Mouse (Mus musculus) CD4-positive, CD25-positive, alpha-beta regulatory T cell, adult 2 months (primary cell): Measurements from ENCODE around the gene Btf3.

Source experiments
- DNase-seq: peaks from one replicate; pipeline ENCODE4 v3.0.0-alpha.2; 2012; ENCODE audit warnings: low read depth, low spot score

Btf3 gene

GRCm38 (mm10) chr13:98340506-98340905, 23.7 kb upstream of the Btf3 start:
- no peak for DNase-seq

GRCm38 (mm10) chr13:98336205-98336604, 19.4 kb upstream of the Btf3 start:
- no peak for DNase-seq

GRCm38 (mm10) chr13:98332106-98332505, 15.3 kb upstream of the Btf3 start:
- peak; percentile 60 for DNase-seq

GRCm38 (mm10) chr13:98325034-98325433, 8.2 kb upstream of the Btf3 start:
- no peak for DNase-seq

GRCm38 (mm10) chr13:98317911-98318310, 1.1 kb upstream of the Btf3 start:
- no peak for DNase-seq

- no peak for DNase-seq
Observed at GRCm38 (mm10) chr13:98317246-98317677, 456 bp upstream of the Btf3 start.

- DNase-seq, result no peak
Observed at GRCm38 (mm10) chr13:98316140-98316479, 696 bp downstream of the Btf3 start.

DNA sequence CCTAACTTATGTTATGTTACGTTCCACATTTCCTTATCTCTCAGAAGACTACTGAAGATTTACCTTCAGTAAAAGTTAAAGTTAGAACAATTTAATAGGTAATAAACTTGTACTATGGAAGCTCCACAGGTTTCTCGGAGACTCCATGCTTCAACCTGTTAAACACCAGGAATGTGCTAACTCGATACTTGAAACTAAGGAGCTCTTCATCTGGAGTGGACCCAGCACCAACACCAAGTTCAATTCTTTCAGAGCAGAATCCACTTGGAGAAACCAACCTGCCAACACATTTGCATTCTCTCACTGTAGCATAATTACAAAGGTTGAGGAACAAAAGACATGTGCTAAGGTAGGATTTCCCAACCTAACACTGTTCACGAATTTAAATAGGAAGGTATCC, 1.7 kb downstream of the Btf3 start:
- DNase-seq, result no peak

DNA sequence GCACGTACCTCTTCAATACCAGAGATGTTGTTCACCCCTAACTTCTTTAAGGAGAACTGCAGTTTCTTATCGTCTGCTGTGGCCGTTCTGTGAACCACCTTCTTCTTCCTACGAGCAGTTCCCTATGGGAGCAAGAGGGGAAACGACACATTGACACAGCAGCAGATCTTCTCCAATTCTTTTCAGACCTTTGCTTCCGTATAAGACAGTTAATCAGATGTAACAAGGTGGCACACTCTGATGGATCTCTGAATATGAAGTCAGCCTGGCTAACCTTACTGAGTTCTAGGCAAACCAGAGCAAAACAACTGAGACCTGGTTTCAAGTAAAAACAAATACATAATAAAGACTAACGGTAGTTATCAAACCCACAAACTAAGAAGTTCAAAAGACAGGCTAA, 3.2 kb downstream of the Btf3 start:
- no peak for DNase-seq

GRCm38 (mm10) chr13:98311597-98311996, 5.2 kb downstream of the Btf3 start:
- DNase-seq, result no peak

GRCm38 (mm10) chr13:98308724-98309123, 8.1 kb downstream of the Btf3 start:
- no peak for DNase-seq

DNA sequence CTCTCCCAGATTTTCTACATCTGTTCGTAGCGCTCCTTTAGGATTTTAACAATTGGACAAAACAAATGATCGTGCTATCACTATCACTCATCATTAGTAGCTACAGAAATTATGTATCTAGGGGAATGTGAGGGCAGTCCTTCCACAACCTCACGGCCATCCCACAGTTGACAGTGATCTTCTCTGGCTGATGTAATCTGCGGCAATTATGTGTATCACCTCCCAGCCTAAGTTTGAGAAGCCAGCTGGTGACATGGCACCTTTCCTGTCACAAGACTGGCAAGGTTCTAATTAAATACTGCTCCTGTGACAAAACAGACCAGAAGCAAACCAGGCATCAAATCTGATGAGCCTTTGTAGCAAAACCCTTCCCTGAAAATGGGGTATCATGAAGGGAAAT, 8.8 kb downstream of the Btf3 start:
- no peak for DNase-seq

DNA sequence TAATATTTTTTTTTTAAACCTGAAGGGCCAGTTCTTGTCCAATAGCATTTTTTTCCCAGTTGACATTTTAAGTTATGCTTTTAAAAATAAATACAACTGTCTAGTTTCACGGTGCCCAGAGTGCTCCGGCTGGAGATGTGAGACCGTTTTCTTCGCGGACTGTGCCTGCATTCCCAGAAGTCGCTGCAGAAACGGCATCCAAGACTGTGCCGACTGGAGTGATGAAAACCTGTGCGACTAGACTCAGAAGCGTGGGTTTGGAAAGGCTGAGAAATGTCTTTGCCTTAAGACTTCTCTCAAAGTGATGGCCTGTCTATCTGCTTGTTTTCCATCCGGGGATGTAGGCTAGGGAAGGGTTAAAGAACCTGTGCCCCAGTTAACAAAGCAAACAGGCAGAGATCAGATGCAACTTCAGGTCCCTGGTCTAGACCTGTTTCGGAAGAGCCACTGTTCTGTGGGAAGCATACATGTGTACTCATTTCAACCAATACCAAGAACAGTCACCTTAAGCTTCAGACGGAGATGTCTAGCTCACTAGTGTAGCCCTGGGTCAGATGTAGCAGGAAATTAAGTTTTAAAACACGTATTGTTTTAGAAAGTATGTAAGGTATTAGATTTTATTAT, 9.8 kb downstream of the Btf3 start:
- DNase-seq, result no peak

GRCm38 (mm10) chr13:98306393-98306792, 10.4 kb downstream of the Btf3 start:
- DNase-seq, result no peak

DNA sequence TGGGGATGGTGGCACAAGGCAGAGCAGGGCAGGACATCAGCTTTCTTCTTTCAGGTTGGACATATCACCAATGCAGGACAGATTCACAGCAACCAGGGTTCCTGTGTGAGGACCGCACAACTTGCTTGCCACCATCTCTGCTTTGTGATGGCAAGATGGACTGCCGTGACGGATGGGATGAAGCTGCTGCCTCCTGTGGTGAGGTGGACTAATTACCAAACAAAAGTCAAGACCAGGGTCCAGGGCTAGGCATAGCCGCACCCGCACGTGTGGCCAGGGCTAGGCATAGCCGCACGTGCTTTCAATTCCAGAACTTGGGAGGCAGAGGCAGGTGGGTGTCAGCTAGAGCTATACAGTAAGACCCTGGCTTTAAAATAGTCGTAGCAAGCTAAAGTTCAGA, 11.5 kb downstream of the Btf3 start:
- no peak for DNase-seq

GRCm38 (mm10) chr13:98298833-98299758, 17.7 kb downstream of the Btf3 start:
- DNase-seq, result peak; percentile 82

DNA sequence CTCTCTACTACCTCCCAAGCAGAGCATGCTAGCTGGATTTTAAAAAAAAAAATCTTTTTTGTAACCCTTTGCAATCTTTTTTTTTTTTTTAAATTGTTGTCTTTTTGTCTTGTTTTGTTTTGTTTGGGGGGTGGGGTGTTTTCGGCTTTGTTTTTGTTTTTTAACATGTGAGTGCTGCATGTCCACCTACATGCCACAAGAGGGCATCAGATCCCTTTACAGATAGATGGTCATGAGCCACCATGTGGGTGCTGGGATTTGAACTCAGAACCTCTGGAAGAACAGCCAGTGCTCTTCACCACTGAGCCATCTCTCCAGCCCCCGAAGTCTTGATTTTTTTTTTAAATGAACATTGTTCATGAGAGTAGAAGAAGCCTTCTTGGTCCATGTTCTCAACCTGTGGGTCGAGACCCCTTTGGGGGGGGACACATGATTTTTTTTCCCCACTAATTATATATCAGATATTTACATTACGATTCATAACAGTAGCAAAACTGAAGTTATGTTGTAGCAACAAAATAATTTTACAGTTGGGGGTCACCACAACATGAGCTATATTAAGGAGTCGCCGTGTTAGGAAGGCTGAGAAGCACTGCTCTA, 18.8 kb downstream of the Btf3 start:
- DNase-seq, result peak; percentile 13

DNA sequence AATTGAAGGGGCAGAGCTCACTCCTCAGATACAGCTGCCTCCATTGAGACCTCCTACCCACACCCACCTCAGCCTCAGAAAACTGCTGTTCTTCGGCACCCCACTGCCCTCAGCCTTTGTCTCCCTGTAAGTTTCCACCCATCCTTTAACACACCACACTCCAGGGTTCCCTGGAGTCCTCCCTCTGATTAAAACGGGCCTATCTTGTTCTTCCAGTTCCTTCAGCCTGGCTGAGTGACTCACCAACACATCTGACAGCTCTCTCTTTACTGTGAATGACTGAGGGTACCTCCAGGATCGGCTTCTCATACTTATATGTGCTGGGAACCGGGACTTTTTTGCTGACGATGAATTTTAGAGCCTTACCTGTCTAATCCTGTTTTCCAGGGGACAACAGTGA, 20.7 kb downstream of the Btf3 start:
- no peak for DNase-seq

GRCm38 (mm10) chr13:98291712-98292111, 25.1 kb downstream of the Btf3 start:
- no peak for DNase-seq

DNA sequence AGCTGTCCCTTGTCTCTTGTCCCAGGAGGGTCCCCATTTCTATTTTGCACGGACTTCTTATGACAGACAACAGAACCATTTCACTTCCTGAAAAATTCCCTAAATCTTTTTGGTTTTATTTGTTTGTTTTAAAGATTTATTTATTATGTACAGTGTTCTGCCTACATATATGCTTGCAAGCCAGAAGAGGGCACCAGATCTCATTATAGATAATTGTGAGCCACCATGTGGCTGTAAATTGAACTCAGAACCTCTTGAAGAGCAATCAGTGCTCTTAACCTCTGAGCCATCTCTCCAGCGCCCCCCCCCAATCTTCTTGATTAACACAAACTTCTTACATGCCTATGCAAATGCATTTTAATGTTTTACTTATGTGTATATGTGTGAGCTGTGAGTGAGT, 26.1 kb downstream of the Btf3 start:
- DNase-seq, result peak; percentile 14

- DNase-seq, result no peak
Observed at GRCm38 (mm10) chr13:98280990-98281650, 35.7 kb downstream of the Btf3 start.

DNA sequence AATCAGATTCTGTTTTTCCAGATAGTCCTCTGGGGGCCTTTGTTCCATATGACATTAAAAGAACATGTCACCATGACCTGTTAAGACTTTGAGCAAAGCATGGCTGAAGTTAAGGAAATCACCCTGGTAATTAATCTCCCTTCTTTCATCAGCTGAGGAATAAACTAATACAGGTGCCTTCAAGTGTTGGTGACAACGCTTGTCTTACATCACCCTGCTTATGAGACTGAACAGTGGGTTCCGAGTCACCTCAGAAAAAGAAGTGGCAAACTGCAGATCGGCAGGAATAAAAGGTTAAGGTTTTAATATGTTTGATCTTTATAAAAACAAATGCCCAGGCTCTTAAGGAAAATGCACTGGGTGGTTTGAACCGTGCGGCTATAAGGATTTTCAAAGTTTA, 37.1 kb downstream of the Btf3 start, which contains the start of gene Gm21976:
Gm21976 (plus strand) TSS at position 202 of the 400 bp plus-strand sequence.
- DNase-seq, result no peak
